Mouse (Mus musculus): ENCODE data around the gene A430033K04Rik.

DNA sequence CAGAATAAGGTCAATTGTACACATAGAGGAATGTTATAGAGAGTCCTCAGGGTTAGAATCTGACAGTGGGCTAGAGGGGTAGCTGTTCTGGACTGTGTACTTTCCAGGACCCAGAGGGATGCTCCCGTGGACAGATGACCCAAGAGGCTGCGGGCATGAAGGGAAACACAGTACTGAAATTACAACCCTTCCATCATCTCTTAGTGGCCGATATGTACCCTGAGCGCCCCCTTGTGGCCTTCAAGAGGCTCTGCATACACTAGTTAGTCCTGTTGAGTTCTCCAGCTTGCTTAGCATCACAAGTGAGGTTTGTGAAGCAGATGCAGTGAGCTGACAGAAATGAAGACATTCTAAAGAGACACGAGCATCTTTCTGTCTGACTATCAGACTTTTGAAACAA is 36.3 kb downstream of the A430033K04Rik start:
- TF ChIP-seq CTCF (IDR thresholded peaks at IDR 0.05): peak; percentile 92
- no peak for TF ChIP-seq EP300 (IDR thresholded peaks at IDR 0.05)

Measured in lung, postnatal 0 days (tissue).